ENCODE assay signal across 25 mouse cellular contexts in genomic region chr14:47765796-47766195, GRCm38 (mm10).
"Had no signal": no experiment of that assay in that cellular context is flagged by ENCODE, and none has a peak within 500 bp of the region (broad histone marks: within the 10 kb centered on the region; RNA-seq: fewer than 3 reads in every experiment).

No protein-coding gene starts in this region.

- H3K9ac ChIP-seq: heart, embryonic 13.5 days; heart, embryonic 15.5 days; hindbrain, embryonic 13.5 days; hindbrain, embryonic 15.5 days; limb, embryonic 12.5 days; liver, embryonic 13.5 days; liver, embryonic 15.5 days had no signal

- H3K4me3 ChIP-seq: heart, adult 2 months; heart, embryonic 13.5 days; heart, embryonic 15.5 days; hindbrain, embryonic 13.5 days; hindbrain, embryonic 15.5 days; layer of hippocampus, adult 2 months; left cerebral cortex, adult 2 months; limb, embryonic 10.5 days; limb, embryonic 12.5 days; liver, embryonic 13.5 days; liver, embryonic 15.5 days had no signal

- H3K36me3 ChIP-seq: heart, embryonic 13.5 days; heart, embryonic 15.5 days; hindbrain, embryonic 13.5 days; hindbrain, embryonic 15.5 days; limb, embryonic 10.5 days; limb, embryonic 12.5 days; liver, embryonic 13.5 days; liver, embryonic 15.5 days had no signal

- H3K4me1 ChIP-seq: heart, embryonic 13.5 days; heart, embryonic 15.5 days; hindbrain, embryonic 13.5 days; hindbrain, embryonic 15.5 days; limb, embryonic 10.5 days; limb, embryonic 12.5 days; liver, embryonic 13.5 days; liver, embryonic 15.5 days had no signal

- H3K27me3 ChIP-seq: heart, embryonic 13.5 days; heart, embryonic 15.5 days; hindbrain, embryonic 13.5 days; hindbrain, embryonic 15.5 days; limb, embryonic 12.5 days; liver, embryonic 13.5 days; liver, embryonic 15.5 days had no signal

- H3K9me3 ChIP-seq: heart, embryonic 15.5 days; hindbrain, embryonic 13.5 days; hindbrain, embryonic 15.5 days; limb, embryonic 10.5 days; limb, embryonic 12.5 days; liver, embryonic 13.5 days; liver, embryonic 15.5 days had no signal

- ATAC-seq: hindbrain, postnatal 0 days had no signal

- DNase-seq: gastrocnemius, postnatal 14 days; gastrocnemius, postnatal 36 days; heart, adult 11 months; heart, adult 2 months; heart, postnatal 14 days; heart, postnatal 36 days; kidney, adult 18-20 months; kidney, adult 8-10 months; kidney, postnatal 10 days; kidney, postnatal 25 days; kidney, postnatal 4 days; liver; liver, embryonic 13.5 days had no signal

- H3K4me2 ChIP-seq: heart, embryonic 11.5 days; heart, embryonic 13.5 days; heart, embryonic 15.5 days; hindbrain, embryonic 13.5 days; hindbrain, embryonic 15.5 days; limb, embryonic 12.5 days; liver, embryonic 11.5 days; liver, embryonic 13.5 days; liver, embryonic 15.5 days had no signal

- H3K27ac ChIP-seq: heart, adult 2 months; heart, embryonic 13.5 days; heart, embryonic 15.5 days; hindbrain, embryonic 15.5 days; hindbrain, postnatal 0 days; layer of hippocampus, adult 2 months; left cerebral cortex, adult 2 months; limb, embryonic 10.5 days; limb, embryonic 12.5 days; liver, embryonic 13.5 days; liver, embryonic 15.5 days had no signal
